Mouse (Mus musculus) layer of hippocampus, adult 9-11 months (tissue): ENCODE results near the gene Gpr179.
"Not testable (repeated sequence)": the region's sequence is repeated elsewhere in the genome, so short reads cannot be mapped to it uniquely, and the experiment has no call there.

ENCODE experiments used
- DNase-seq: peaks from one replicate; pipeline ENCODE4 v3.0.0; 2022

Gpr179 gene

GRCm38 (mm10) chr11:97315504-97316503 lies 36.1 kb downstream of the Gpr179 start, which contains the start of gene Mrpl45:
Gene Mrpl45, plus strand, starts transcription at chr11:97315716.
- peak; percentile 98 for DNase-seq

GRCm38 (mm10) chr11:97314751-97315503 lies 37.0 kb downstream of the Gpr179 start:
- no peak for DNase-seq

GRCm38 (mm10) chr11:97314110-97314509 lies 37.8 kb downstream of the Gpr179 start:
- no peak for DNase-seq

GRCm38 (mm10) chr11:97312871-97313270 lies 39.0 kb downstream of the Gpr179 start:
- DNase-seq: not testable (repeated sequence)

- no peak for DNase-seq
Observed at GRCm38 (mm10) chr11:97310895-97311631, 40.8 kb downstream of the Gpr179 start.

GRCm38 (mm10) chr11:97309911-97310571 lies 41.8 kb downstream of the Gpr179 start:
- DNase-seq: peak; percentile 83

GRCm38 (mm10) chr11:97309451-97309836 lies 42.4 kb downstream of the Gpr179 start:
- peak; percentile 53 for DNase-seq

- no peak for DNase-seq
Observed at GRCm38 (mm10) chr11:97308806-97309450, 42.9 kb downstream of the Gpr179 start.

GRCm38 (mm10) chr11:97307294-97308069 lies 44.4 kb downstream of the Gpr179 start:
- DNase-seq: no peak

- DNase-seq: no peak
Observed at GRCm38 (mm10) chr11:97304631-97305030, 47.2 kb downstream of the Gpr179 start.

GRCm38 (mm10) chr11:97302231-97302781 lies 49.6 kb downstream of the Gpr179 start:
- DNase-seq: peak; percentile 67

GRCm38 (mm10) chr11:97301406-97301805 lies 50.5 kb downstream of the Gpr179 start:
- DNase-seq: no peak

GRCm38 (mm10) chr11:97299939-97300338 lies 51.9 kb downstream of the Gpr179 start:
- no peak for DNase-seq

GRCm38 (mm10) chr11:97296542-97296941 lies 55.3 kb downstream of the Gpr179 start:
- DNase-seq: no peak

GRCm38 (mm10) chr11:97292731-97293130 lies 59.1 kb downstream of the Gpr179 start:
- no peak for DNase-seq

- DNase-seq: peak; percentile 85
Observed at GRCm38 (mm10) chr11:97289276-97290230, 62.3 kb downstream of the Gpr179 start.

- no peak for DNase-seq
Observed at GRCm38 (mm10) chr11:97287643-97288042, 64.2 kb downstream of the Gpr179 start.

GRCm38 (mm10) chr11:97286973-97287372 lies 64.9 kb downstream of the Gpr179 start:
- no peak for DNase-seq
